Mouse (Mus musculus) ES-CJ7 (cell line): Measurements from ENCODE around the gene Spag7.
A peak's percentile ranks its signal among the peaks of the same experiment; 100 is the strongest.

Source experiments
- DNase-seq: peaks from one replicate; pipeline ENCODE4 v3.0.0; 2011; ENCODE audit warnings: low read depth, low spot score

Spag7 gene

DNA sequence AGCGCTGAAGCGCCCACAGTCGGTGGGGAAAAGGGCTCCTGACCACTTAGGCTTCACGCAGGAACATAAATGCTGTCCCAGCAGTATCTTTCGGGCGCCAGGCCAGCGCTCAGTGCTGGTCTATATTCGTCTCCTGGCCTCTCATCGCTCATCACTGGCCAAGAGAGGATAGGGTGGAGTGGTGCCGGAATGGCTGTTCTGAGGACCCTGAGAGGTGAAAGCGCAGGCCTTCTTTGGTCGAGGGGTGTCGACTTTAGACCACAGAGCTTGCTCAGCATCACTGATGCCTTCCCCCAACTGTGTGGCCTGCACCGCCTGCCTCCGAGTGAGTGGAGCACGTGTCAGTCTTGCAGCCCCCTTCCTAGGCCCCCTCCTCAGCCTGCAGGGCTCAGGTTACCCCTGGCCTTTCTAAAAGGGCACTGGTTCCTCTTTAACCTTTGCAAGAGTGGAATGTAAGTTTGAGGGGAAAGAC lies 12.7 kb downstream of the Spag7 start:
- DNase-seq: peak; percentile 40

DNA sequence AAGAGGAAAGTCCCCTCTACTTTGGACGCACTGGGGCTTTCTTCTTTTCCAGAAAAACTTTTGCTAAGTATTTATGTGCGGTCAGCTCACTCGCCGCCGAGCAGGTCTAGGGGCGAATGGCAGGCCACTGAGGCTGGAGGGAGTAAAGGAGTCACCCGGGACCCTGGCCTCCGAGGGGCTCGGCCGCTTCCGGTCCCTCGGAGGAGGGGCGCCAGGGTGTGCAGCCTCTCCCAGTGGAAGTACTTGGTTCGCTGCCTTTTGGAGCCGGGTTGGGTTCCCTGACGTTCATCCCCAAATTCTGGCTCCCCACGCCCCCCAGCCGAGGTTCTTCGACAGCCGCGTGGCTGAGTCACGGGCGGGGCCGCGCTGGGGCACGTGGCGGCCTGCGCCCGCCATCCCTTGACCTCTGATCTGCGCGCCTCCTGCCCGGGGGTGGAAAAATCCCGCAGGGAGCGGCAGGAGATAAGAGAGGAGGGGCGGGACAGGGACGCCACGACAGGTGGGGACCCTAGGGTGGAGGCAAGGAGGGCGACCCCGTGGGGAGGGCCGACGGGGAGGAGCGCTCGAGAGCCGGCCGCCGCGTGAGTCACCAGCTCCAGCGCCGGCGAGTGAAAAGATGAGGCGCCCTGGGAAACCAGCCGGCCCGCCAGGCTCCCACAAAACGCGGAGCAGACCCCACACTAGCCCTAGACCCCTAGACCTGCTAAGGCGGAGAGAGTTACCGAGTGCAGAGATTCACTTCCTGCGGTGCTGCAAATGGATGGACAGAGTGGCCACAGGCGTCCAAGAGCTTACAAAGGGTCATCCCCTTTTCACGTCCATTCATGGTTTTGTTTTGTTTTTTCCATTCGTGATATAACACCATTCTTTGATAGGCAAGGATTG lies 13.4 kb downstream of the Spag7 start:
- DNase-seq: peak; percentile 82

DNA sequence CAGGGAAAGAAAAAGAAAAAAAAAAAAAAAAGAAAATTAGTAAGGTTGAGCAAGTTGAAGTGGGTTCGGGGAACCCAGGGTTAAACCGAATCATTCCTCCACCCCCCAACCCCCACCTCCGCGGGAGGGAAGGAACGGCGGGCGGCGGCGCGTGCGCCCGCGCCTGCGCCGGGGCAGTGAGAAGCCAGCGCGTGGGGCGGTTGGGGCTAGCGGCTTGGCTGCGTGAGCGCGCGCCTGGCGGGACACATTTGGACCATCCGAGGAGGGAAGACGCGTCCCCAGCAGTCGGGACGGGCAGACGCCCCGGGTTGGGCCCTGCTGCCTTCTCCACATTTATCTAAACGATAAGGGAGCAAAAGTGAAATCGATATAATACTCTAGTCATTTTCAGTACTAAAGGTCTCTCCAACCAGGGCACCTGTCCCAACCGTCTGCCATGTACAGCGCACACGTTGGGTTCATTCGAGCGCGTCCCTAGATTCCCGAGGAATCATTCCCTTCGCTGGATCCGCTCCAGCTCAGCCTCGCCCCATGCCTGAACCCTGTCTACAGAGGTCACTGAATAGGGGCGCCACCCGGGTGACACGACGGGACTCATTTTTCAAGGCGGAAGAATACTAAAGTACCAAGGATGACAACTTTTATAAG lies 14.2 kb downstream of the Spag7 start:
- DNase-seq: peak; percentile 79

DNA sequence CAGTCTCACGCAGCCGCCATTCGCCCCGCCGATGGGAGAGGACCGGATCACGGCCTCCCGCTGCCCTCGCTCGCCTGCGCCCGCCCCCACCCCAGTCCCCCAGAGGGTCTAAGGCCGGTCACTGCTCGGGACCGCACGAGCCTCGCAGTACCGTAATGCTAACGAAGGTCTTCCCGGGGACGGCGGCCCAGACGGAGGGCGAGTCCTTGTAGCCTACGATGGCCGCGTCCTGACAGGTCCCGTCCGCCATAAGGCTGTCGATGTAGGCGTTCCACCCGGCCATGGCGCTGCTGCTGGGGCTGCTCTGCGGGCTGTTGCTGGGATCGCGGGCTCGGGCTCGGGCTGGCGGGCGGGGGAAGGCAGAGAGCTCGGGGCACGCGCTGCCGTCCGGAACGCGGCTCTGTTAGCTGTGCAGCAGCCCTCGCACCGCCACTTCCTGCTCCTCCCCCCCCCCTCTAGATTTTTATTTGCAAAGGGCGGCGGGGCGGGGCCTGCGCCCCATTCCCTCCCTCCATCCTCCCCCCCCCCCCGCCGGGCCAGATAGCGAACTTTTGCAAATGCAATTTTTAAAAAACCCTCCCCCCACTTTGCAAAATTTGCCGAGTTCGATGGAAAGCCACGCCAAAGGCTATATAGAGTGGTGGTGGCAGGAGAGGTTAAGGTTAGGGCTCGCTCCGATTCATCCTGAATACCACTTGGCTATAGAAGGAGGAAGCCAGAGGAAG lies 14.9 kb downstream of the Spag7 start, which contains the start of gene Pfn1:
Gene Pfn1, minus strand, starts transcription at position 447 of the 725 bp plus-strand sequence.
- DNase-seq: peak; percentile 79

DNA sequence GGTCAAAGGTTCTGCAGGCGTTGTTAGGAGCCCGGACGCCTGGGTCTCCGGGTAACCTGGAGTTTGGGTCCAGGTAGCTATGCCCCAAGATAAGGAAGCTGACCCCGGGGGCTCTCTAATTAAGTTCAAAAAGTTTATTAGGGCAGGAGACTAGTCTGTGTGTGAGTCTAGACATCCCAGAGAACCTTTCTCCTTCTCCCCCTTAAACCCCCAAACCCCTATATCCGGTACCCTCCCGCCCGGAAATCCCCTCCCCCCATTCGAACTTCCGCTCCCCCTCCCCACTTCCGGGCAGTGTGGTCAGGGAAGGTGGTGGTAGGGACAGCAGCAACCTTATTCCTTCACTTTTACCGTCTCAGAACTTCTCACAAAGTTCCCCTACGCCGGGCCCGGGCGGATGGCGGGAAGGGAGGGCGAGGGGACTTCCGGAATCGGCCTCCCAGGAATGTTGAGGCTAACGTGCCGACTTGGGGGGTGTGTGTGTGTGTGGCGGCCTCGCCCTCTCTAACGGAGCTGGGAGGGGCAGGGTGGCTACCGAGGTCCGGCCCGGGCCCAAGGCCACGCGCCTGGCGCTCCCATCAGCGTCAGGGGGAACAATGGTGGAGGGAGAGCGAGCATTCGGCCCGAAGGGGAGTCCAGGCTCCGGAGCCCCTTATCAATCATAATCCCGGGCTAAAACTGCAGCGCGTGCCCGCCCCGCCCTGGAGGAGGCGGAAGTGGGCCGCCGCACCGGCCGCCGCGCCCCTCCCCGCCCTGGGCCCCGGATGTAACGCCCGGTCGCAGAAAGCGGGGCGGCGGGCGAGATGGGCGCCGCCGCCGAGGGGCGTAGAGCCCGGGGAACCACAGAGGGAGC lies 15.6 kb downstream of the Spag7 start:
- peak; percentile 70 for DNase-seq

DNA sequence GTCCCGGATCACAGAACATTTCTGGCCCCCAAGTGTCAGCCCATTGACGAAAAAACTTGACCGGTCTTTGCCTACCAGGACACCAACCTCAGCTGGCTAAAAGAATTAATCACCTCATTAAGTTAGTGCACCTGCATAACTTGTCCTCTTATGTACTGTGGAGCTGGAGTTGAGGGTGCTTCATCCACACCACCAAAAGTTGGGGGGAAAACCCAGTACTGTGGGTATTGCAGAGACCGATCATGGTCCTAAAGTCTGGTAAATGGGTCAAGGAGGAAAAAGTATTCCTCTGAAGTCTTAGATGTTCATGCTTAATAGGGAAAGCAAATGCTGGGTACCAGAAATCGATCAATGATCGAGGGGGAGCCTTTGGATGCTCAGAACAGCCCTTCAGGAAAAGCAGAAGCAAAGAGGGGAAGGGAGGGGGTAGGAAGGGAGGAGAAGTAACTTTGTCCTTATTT lies 16.3 kb downstream of the Spag7 start:
- DNase-seq: no peak

DNA sequence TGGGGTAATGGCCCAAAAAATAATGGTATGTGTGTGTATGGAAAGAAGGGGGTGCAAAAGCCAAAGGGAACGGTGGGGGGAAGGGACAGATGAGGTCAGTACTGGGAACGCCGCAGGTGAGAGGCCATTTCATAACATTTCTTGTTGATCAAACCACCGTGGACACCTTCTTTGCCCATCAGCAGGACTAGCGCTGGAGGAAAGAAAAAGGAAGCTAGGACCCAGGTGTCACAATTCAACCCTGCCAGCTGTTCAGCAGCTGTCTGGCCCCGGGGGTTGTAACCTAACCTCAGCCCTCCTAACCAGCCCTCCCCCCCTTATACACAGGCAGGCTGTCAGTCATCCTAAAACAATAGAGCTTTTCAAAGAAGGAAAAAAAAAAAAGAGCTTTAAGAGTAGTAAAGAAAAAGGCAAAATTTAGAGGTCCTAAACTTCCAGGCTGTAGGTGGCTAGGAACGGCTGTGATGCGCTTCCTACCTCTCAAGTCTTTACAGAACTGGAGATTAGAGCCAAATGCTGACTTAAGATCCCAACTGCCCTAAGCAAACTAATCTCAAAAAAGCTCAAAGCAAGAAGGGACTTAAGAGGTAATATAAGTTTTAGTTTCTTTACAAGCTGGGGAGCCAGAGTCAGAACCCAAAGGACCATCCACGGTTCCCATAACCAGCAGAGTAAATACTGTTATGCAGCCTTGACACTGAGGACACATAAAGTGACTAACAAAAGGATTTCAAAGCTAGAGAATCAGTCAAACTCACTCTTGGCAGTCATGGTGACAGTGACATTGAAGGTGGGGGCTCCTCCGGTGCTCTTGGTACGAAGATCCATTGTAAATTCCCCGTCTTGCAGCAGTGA lies 17.0 kb downstream of the Spag7 start:
- DNase-seq: no peak

DNA sequence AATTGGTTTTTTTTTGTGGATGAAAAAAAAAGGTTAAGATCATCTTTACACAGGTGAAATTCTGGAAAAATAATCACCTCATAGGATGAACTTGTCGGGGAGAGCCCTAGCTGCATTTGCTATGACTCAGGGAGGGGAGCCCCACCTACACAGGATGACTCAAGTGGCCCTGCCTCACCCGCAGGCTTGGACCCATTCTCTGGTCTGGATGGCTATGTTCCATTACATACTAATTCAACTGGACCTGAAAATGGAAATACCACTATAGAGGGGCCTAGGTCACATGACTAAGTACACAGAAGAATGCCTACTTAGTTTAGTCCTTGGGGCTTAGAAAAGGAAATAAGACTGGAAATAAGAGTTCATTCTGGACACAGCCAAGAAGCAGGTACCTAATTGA lies 17.8 kb downstream of the Spag7 start:
- DNase-seq: no peak

DNA sequence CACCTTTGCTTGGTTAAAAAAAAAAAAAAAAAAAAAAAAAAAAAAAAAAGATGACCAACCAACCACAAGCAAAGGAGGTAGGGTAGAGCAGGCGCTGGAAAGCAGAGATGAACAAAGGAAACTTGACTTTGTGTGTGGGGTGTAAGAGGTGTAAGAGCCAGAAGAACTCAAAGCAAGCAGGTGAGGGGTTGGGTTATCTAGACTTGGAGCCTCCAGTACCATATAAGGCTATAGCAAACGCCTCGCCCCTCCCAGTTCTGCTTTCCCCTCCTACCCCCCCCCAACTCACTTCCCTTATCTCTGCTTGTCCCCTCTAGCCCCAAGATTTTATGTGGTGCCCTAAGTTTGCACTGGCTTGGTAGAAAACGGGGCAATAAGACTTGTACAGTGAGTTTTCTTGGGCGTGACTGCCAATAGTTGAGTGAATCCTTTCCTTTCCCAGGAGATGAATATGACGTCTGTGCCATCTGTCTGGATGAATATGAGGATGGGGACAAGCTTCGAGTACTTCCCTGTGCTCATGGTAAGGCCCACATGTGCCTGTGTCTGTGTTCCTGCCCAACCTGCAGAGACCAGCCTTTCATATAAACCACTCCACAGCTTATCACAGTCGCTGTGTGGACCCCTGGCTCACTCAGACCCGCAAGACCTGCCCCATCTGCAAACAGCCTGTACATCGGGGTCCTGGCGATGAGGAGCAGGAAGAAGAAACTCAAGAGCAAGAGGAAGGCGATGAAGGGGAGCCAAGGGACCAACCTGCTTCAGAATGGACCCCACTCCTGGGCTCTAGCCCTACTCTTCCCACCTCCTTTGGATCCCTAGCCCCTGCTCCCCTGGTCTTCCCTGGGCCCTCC lies 18.7 kb downstream of the Spag7 start:
- DNase-seq: peak; percentile 42

DNA sequence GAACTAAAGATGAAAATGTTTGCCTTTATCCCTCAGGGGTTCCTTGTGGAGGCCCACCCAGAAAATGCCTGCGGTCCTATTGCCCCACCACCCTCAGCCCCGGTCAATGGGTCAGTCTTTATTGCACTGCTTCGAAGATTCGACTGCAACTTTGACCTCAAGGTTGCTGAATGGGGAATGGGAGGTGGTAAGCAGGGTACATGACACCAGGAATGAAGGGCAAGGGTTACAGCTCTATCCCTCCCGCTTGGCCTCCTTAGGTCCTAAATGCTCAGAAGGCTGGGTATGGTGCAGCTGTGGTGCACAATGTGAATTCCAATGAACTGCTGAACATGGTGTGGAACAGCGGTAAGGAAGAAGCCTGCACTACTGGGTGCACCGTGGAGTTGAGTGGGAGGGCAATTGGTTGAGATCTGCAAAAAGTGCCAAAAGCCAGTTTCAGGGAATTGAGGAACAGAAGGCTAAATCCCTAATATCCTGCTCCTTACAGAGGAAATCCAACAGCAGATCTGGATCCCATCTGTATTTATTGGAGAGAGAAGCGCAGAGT lies 20.0 kb downstream of the Spag7 start:
- no peak for DNase-seq

DNA sequence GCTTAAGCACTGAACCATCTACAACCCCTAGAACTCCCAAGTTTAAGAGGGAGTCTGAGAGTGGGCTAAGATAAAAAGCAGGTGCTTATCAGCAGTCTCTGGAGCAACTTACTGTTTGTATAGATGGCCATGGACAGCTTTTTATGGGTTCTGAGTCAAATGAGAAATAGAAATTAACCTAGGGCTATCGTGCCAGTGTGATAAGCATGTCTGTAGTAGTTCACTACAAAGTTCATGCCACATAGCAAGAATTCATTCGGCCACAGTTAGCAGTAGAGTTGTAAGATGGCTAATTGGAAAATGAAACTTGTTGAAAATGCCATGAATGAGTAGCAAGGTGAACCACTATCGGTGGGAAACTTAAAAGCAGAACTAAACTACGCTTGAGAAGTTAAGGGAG lies 20.7 kb downstream of the Spag7 start:
- DNase-seq: no peak

DNA sequence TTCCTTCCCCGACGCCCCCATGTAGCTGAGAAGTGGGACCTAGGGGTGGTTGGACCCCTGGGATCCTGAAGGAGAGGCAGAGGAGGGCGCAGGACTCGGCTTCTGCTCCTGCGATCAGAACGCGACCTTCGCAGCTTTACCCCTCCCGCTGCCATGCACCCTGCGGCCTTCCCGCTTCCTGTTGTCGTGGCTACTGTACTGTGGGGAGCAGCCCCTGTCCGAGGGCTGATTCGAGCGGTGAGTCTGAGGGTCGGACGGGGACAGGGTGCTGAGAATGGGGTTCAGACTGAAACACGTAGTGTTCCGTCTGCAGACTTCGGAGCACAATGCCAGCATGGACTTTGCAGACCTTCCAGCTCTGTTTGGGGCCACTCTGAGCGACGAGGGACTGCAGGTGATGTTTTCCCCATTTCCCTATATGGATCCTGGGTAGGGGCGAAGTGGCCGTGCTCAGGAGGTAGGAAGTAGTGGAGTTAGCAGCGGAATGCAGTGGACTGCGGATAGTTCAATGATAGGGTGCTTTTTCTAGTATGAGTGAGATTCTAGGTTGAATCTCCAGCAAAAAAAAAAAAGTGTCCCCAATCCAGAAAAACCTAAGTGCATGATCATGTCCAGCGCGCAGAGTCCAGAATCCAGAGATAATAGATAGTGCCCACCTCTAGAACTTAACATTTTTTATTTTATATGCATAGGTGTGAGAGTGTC lies 21.3 kb downstream of the Spag7 start:
- DNase-seq: no peak

DNA sequence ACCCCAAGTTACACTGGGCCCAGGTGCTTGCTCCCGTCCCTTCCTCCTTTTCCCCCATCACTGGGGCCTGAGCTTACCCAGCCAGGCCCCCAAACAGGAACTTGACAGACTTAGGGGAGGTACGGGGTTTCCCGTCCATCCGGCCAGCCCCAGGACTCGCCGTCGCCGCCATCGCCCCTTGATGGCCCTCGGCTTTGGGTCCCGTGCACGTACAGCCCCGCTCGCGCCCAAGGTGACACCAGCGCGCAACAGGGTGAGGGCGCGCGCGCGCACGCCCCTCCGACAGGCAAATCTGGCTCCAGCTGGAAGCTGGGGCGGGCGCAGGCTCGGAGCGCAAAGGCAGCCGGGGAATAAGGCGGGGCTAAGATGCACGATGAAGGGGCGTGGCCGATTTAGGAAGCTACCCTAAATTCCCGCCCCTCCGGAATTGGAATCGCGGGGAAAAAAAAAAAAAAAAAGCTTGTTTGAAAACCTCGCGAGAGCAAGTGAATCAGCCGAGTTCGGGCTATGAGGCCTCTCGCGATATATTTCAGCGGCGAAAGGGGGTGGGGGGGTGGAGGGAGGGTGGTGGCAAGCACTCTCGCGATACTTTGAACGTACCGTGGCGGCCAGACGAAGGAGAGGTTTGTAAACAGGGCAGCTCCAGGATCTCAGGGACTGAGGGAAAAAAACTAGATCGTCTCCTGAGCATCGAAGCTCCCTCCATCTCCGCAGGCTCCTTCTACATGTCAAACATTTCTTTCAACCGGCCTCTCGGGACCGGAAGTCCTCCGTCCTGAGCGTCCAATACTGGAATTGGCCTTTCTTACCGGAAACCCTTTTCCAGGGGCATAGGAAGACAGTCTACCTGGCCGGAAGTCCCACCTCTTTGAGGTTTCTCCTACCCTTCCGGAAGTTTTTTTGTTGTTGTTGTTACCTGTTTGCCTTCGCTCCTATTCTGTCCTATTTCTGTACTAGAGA lies 22.2 kb downstream of the Spag7 start, which contains the start of the genes Rnf167 and Slc25a11:
Gene Rnf167, plus strand, starts transcription at position 545 of the 960 bp plus-strand sequence.
Gene Slc25a11, minus strand, starts transcription at position 789 of the 960 bp plus-strand sequence.
- DNase-seq: peak; percentile 99

DNA sequence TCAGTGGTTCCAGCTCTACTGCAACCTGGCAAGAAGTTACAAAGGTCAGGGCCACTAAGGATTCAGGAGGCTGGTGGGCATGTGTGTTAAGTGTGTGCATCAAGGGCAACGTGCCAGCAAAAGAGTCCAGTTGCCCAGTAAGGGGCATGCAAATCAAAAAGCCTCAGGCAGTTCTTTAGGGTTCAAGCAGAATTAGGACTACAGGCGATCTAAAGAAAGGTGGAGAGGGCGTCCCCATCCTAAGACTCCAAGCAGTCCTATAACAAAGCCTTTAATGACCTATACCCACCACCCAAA lies 23.0 kb downstream of the Spag7 start:
- no peak for DNase-seq

DNA sequence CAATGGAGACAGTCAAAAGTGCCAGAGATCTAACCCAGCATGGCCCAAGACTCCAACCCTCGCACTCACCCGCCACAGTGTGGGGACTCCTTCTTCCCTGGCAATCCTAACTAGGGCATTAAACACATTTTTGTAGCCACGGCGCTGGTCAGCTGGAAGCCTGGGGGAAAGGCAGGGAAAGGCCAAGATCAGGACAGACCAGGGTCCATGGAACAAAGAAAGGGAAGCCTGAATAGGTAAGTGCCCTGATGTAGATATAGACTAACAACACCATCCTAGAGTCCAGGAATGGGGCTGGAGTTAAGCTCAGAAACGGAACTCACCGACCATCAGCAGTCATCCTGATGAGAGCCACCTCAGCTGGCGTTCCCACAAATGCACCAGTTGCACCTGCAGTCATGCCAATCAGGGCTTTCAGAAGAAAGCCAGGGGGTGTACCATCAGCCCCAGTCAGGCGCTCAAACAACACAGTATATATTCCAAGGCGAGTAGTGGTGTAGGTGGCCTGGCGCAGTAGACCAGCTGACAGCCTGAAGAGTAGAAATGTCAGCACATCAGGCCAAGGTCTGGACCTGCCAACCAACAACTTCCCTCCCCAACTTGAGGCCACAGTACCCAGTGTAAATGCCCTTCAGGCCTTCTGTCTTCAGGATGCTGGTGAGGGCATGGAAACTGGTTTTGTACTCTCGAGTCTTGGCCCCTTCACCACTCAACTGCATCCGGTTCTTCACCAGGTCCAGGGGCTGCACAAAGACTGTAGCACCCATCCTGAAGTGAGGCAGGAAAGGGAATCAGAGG lies 23.6 kb downstream of the Spag7 start:
- DNase-seq: no peak

DNA sequence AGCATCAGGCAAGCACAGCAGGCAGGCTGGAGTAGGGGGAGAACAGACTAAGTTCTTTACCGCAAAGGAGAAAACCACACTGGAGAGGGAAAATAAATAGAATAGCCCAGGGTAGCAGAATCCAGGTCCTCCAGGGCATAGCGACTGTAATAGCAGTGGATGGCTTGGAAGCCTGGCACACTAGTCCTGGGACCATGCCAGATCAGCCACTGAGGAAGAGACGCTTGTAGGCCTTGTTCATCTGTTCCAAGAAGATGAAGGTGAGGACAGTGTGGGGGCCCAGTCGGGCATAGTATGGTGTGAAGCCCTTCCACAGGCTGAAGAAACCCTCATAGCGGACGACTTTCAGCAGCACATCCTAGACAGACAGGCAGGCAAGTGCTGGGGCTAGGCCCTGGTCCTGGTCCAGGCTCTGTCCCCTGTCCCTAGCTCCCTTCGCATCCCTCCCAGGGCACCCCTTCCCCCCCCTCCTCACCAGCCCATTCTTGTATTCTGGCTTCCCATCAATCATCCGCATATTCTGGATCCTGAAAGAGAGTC lies 24.6 kb downstream of the Spag7 start:
- no peak for DNase-seq
